Mouse (Mus musculus) spleen, postnatal 10 days (tissue): ENCODE data around the gene Pou2f2.
A peak's percentile ranks its signal among the peaks of the same experiment; 100 is the strongest.

ENCODE experiments used
- DNase-seq, 2 experiments: peaks; one replicate each; pipeline ENCODE4 v3.0.0; 2021 to 2022; ENCODE audit warnings: low spot score in 2 of 2

The Pou2f2 gene

DNA sequence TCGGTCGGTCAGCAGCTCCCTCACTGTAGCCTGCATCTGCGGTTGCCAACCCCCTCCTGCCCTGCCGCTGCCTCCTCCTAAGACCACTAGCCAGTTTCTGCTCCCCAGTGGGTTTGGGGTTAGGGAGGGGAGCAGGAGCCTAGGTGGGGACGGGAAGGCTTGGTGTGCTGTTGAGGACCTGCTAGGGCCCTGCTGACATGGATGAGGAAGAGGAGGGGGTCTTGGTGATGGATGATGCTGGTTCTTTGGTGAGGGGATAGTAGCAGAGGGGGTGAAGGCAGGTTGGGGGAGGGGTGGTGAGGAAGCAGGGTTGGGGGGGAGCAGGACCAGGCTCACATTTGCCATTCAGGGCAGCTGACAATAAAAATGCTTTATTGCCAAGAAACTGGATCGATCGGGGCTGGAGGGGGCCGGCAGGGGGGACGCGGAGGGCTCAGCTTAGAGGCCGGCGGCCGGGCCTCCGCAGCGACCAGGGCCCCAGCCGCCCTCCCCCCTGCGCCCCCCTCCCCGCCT lies 29.3 kb downstream of the Pou2f2 start:
- DNase-seq = no peak

DNA sequence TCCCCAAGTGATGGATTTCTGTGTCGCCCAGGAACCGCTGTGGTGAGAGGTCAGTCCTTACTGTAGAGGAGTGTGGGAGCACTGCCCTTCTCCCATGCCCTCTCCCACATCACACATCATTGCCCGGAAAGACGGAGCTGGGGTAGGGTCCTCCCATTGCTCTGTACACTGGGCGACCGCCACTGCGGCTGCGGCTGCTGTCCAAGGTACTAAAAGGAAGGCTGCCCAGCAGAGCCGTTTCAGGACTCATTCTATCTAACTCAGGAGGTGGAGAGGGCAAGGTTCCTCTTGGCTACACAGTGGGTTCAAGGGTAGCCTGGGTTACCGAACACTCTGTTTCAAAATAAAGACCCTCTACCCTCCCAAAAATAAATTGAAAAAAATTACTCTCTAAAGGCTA lies 33.6 kb downstream of the Pou2f2 start:
- DNase-seq = peak in 1 of 2 experiments; percentile 59

DNA sequence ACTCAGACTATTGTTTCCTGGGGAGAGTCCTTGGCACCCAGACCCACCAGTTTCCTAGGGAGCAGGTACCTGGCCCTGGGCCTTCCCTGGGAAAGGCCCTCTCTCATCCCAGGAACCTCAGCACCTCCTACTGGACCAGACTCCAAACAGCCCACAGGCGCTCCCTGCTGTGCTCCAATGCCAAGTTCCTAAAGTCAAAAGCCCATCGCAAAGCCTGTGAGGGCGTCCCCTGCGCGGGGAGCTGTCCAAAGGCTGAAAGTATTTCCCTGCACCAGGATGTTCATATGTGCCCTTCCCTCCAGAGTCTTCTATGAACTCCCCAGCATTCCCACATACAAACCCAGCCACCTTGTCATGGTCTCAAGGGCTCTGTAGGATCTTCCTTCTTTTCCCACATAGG lies 37.8 kb downstream of the Pou2f2 start:
- peak in 1 of 2 experiments; percentile 67 for DNase-seq

DNA sequence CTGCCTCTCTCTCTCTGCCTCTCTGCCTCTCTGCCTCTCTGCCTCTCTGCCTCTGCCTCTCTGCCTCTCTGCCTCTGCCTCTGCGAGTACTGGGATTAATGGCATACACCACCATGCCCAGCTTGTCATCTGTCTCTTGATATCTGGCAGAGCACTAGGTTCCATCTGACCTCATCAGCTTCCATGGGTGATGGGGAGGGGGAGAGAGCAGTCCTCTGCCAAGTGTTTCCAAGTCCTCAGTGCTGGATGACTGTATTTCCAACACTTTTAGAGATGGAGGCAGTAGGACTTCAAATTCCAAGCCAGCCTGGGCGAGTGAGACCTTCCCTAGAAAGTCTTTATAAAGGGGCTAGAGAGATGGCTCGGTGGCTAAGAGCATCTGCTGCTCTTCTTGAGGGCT lies 42.0 kb downstream of the Pou2f2 start:
- DNase-seq = no peak

DNA sequence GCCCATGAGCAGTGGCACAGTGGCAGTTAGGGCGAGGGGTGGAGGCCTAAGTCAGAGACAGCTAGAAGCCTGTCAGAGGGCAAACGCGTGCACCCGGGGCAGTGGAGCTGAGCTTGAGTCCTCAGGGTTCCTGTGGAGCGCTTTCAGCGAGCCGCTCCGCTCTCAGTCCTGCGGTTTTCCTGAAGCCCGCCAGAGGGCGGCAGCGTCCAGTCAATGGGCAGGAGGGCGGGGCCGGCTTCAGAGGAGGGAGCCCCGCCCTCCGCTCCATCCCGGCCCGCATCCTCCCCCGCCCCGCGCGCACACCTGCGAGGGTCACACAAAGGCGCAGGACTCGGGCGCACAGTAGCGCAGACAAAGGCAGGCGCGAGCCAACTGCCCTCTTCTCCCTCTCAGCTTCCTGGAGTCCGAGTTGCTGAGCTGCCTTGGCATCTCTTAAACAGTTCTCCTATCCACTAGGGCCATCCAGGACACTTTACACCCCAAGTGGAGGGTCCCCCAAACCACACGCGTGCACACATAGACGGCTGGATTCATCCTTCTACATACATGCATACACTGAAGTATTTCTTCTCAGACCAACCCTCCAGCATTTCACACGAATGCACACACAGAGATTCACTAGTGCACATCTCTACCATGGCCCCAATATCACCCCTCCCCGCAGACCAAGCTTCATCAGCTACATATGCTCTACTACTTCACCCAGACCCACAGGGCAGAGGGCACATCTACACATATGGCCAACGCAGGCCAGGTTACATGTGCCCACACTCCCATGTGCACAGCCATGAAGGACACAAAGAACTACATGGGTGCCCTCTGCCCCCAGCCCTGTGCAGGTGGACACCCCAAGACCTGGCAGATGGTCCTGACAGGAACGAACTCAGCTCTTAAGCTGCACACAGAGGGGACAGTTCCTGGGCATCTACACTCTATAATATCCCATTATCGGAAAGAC lies 46.2 kb downstream of the Pou2f2 start:
- DNase-seq = peak; percentile 84 to 89

DNA sequence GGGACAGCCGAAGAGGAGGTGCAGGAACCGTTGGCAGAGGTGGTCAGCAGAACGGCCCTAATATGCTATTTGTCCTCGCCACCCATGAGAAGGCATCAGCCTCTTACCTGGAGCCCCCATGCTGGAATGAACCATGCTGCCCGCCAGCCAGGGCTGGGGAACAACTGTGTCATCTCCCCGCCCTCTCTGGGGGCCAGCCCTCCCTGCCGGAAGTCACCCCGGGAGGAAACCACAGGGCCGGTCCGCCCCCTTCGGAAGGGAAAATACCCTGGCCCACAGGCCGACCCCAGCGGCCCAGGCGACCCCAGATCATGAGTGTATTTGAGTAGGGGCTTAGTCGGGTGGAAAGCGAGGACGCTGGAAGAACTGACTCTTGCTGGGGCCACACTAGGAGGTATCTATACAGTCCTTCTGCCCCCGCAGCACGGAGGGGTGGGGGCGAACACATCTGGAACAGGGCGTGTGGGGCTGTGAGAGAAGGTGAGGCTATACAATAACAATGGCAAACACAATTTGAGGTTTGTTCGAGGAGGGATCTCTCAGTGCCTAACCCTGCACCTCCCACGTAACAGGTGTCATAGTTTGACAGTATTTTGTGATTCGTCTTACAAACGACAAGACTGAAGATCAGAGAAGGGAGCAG lies 47.1 kb downstream of the Pou2f2 start:
- peak in 1 of 2 experiments; percentile 75 for DNase-seq

DNA sequence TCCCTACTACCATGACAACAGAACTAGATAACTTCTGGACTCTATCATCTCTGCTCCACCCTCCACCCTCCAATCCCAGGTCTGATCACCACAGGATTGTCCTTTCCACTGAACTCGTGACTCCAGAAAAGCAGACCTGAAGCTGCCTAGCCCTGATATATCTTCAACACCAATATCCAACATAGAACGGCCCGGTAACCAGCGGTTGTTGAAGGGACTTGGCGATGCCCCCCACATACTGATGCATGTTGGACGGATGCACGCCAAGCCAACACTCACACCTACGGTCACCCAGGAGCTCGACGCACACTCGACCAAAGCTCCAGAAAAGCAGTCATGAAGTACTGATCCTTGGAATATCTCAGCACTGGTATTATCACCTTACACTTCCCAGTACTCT lies 48.3 kb downstream of the Pou2f2 start:
- DNase-seq = no peak

DNA sequence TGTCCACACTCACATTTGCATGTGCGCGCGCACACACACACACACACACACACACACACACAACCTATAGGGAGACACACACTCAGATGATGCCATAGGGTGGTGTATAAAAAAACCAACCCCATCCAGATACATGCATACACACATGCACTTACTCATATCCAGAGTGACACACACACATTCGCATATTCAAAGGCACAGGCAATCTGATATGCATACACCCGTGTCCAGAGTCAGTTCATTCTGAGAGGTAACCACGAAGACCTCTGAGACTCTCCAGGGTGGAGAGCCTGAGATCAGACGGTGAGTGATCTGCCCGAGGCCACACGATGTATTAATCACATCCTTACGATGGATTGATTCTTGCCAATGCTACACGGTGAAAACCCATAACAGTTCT lies 49.0 kb downstream of the Pou2f2 start:
- no peak for DNase-seq

DNA sequence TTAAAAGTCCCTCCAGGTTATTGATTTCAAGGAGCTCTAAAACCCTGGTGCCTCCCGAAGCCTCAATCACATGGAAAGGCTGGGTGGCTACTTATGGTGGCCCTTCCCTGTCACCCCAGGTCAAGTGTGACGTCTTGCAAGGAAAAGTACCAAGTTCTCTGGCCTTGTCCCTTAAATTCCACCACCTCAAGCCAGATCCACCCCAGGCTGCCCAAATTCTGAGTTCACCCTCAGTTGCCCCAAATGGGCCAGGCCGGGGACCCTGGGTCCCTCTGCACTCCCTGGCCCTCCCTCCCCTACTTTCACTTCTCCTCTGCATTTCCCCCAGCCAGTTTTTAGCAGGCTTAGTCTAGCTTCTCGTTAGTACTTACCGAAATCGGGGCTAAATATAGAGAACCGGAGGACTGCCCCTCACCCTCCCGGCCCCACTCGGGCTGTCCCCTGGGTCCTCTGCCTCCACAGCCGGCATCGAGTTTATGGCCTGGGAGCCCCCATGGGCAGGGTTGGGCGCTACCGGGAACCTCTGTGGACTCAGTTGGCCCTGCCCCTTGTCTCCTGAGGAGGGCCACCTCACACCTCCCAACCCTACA lies 50.0 kb downstream of the Pou2f2 start:
- peak in 1 of 2 experiments; percentile 75 for DNase-seq

DNA sequence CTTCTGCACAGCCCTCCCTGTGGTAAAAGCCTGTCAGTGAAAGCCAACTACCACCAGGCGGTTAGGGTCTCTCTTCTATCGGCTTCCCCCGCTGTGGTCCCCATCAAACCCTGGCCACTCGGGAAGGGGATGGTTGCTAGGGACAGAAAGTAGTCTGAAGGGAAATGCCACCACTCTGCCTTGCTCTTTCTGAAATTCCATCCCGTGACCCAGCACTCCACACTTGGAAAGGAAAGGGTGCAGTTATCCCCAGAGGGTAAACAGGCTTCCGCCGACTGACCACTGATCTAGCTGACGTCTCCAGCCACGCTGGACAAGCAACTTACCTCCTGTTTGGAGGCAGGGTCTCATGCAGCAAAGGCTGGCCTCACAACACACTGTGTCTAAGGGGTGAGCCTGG lies 51.6 kb downstream of the Pou2f2 start:
- no peak for DNase-seq

DNA sequence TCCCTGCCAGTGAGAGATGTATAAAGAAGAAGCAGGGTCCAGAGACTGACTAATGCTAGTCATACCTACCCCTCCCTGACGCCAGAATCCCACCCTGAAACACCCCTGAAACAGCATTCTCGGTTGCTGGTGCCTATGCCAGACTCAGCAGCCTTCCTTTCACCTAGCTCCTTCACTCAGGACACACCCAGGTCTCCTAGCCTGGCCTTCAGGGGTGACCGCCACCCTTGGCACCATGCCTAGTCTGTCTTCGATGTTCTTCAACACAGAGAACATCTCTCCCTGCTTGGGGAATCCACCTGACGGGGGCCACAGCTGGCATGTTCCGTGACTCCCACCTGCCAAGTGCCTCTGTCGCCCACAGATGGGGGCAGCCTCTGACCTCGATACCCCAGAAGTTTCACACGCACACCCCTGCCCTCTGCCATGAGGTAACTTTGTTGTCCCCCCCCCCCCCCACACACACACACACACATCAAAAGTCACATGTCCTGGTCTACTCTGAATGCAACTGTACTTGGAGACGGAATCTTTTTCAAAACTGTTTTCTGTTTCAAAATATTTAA lies 53.7 kb downstream of the Pou2f2 start:
- DNase-seq = no peak

DNA sequence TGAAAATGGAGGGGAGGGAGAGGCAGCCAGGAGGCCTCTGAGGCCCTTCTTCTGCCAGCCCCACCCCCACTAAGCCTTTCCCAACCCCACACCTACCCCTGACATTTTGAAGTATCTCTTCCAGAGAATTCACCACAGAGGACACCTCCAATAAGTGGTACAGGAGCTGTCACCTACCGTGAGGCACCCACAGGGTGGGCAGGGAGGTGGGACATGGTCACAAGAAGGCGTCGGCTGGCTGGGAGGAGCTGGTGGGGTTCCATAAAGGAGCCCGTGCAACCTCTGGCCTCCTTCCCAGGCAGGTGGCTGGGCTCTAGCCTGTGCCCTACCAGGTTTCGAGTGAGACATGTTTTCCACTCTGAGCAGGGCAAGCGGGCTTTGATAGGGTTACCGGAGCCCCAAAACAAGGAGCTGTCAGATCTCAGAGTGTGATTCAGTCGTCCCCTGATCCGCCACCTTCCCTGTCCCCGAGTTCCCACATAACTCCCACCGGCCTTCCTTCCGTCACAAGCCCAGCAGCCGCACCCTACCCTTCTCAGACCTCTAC lies 58.2 kb downstream of the Pou2f2 start:
- no peak for DNase-seq

DNA sequence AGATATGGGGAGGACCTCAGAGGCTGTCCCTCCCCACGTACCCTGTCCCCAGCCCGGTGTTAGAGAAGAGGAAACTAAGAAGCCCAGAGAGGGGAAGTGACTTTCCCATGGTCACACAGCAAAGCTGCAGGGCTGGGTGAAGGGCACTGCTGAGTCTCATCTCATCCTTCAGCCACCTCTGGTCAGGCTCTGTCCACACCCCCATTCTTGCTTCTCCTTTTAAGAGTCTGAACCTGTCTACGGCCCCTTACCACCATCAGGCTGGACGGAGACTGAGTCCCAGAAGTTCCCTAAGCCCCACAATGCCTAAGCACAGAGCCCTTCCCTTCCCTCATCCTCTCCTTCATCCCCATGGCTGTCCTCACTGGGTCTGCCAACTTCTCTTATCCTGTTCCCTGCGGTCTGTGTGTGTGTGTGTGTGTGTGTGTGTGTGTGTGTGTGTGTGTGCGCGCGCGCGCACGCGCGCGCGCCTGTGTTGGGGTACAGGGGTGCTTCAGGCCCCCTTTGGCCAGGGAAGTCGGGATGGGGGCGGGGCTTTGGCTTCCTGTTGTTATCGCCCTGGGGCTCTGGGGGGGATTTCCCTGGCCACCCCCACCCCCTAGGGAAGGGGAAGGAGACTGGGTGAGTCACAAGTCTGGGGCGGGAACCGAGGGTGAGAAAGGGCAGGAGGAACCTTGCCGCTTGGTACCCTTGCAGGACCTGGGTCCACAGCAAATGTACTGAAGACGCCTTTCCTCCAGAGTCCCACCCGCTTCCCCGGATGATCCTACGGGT lies 59.3 kb downstream of the Pou2f2 start:
- peak in 1 of 2 experiments; percentile 74 for DNase-seq

DNA sequence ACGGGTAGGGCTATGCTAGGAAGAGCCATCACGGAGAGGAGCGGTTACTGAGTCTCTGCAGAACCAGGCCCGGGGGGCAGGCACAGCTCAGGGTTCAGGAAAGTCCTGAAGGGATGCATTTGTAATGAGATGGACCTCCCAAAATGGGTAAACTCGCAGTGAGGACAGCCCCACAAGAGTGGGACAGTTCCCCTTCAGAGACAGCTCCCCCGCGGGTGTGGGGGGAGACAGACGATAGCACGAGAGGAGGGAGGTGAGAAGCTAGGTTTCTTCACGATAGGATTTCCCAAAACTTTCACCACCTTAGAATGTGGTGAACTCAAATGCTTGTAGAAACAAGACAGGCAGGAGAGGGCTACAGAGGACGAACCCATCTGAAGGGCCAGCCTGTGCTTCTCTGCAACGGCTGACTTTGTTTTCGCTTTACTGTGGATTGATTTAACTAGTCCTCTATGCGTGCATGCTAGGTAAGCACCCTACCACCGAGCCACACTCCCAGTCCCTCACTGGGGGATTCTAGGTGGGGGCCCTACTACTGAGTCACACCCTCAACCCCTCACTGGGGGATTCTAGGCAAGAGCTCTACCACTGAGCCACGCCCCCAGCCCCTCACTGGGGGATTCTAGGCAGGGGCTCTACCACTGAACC lies 66.4 kb downstream of the Pou2f2 start:
- DNase-seq = no peak

DNA sequence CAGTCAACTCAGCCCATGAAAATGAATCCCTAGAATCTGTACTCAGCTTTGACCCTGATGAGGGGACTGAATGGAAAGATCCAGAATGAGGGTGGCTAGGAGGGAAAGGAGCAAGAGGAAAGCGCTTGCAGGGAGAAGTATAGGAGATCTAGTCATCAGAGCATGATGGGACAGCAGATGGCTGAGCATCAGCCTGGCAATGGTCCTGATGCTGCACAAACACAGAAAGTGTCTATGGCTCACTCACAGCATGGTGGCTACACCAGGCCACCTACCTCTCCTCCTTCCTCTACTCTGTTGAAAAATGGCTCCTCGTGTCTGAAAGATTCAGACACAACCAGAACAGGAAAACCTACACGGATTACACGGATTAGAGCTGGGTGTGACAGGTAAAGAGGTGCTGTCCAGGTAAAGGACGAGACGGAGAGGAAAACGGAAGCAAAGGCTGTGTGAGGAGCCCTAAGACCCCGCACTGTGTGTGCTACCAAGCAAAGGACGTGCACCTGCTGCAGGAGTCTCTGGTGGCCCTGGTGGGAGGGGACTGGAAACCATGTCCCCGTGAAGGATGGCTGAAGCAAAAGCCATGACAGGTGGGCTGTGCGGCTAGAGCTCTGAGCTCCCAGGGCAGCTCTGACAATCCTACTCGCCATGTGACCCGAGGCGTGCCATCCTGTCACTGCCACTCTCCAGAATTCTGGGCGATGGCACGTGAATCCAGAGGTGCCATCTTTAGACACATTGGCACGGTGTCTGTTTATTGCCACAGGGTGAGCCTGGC lies 67.2 kb downstream of the Pou2f2 start:
- DNase-seq = no peak

DNA sequence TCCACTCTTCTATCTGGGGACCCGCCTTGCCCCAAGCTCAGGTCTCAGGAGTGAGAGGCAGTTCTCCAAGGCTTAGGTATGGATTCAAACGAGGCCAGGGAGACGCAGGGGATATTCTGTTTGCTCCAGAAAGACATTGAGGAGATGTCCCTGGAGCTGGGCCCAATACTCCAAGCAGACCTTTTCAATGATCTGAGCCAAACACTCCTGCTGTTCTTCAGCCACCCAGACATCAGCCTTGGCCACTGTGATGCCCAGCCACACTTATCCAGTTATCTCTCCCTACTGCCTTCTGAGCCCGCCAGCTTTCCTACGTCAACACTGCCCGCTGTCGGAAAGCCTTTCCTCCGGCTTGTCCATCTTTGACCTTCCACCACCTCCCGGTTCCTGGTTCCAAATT lies 69.2 kb downstream of the Pou2f2 start:
- DNase-seq = no peak

DNA sequence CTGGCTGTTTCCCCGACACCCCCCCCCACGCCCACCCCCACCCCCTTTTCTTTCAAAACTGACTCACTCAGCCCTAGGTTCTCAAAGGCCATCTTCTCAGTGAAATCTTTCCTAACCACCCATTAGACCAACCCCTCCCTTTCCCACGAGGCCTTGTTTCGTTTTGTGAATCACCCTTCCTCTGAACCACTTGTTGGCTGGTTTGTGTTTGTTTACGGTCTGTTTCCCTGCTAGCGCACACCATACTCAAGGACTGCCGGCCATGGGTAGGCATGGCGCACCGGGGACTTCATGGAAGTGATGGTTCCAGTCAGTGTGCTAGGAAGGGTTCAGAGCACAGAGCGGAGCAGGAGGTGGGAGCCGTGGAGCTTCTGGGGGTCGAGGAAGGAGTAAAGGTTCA lies 70.2 kb downstream of the Pou2f2 start:
- DNase-seq = no peak

DNA sequence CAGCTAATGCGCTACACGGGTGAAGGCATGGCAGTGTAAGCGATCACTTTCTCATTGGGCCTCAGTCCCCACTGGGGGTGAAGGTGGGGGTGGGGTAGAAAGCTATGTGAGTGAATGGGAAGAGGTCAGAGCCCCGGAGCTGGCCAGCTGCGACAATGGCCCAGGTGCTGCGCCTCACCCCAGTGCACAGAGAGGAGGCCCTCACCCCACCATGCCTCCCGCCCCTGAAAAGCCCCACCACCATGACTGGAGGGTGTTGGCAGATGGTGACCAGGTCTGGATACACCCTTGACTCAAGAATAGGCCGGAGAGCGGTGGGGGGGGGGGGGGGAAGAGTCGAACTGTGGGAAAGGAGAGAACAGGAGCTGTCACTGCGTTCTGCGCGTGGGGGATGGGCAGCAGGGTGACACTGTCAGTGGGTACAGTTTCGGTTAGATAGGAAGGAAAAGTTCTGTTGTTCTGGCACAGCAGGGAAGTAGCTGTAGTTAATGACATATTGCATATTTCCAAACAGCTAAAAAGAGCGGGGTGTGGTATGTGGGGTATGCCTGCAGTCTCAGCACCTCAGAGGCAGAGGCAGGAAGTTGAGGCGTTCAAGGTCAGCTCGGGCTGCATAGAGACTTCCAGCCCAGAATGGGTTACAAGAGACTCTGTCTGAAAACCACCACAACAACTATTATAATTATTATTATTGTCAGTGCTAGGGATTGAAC lies 72.6 kb downstream of the Pou2f2 start:
- peak in 1 of 2 experiments; percentile 58 for DNase-seq
